Mouse (Mus musculus) embryonic fibroblast, embryonic 13.5 days (primary cell): ENCODE results near the gene Ntan1.

Source experiments
- CTCF ChIP-seq: IDR thresholded peaks from 2 replicates; pipeline ENCODE4 v1.5.1; 2011; ENCODE audit warnings: mild to moderate bottlenecking, control low read depth, low read length, moderate library complexity, borderline replicate concordance; ENCODE audit not compliant: insufficient read depth
- POLR2A ChIP-seq: IDR thresholded peaks from 2 replicates; pipeline ENCODE4 v1.6.1; 2011; ENCODE audit warnings: low read depth, mild to moderate bottlenecking, control low read depth, low read length, moderate library complexity

GRCm38 (mm10) chr16:13813200-13813599, 5.4 kb upstream of the Ntan1 start:
- TF ChIP-seq CTCF (no peak), POLR2A (no peak)
